Comparison of ENCODE assay signal across 10 mouse cellular contexts in the genomic region with DNA sequence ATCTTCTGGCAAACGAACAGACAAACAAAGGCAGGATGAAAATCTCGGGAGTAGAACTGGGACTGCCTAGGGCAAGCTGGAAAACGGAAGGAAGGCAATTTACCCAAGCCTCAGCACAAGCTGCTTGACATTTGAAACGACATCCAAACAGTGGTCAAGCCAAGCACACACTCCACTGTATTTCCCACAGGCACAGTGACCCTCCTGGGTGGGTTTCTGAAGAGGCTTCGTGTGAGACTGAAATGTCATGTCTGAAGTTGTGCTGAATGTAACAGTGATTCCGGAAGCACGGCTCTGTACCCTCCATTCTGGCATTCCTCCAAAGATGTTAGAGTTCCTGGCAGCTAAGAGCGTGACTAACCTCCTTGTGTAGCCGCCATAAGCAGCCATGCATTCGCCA. TPM values are rescaled to one million over a fixed set of nuclear protein-coding genes. Genes with fewer than 3 reads are reported as not detected.
DNase-seq lines count a peak whose midpoint lies in the region; ATAC-seq lines count a peak whose summit lies in the region.
"Had no signal": no experiment of that assay in that cellular context is flagged by ENCODE, and none has a peak within 500 bp of the region (broad histone marks: within the 10 kb centered on the region; RNA-seq: fewer than 3 reads in every experiment).

No protein-coding gene starts in this region.

- no peaks in the 10 kb centered on the region for H3K36me3 ChIP-seq in heart, embryonic 15.5 days
- H3K36me3 ChIP-seq in lung, embryonic 16.5 days (ENCODE audit: control insufficient read depth, insufficient read depth, low read length), result no peaks in the 10 kb centered on the region
- no peaks in the 10 kb centered on the region for H3K36me3 ChIP-seq in embryonic facial prominence, embryonic 14.5 days (ENCODE audit: control insufficient read depth, insufficient read depth, low read length)
- H3K36me3 ChIP-seq in midbrain, embryonic 15.5 days (replicated peaks), result no peaks in the 10 kb centered on the region
- H3K36me3 ChIP-seq: limb, embryonic 13.5 days had no signal

- 46% methylated on average over 10 of the region's 10 CpGs for WGBS in heart, embryonic 15.5 days
- 28% methylated on average over 10 of the region's 10 CpGs for WGBS in lung, embryonic 16.5 days
- WGBS in embryonic facial prominence, embryonic 14.5 days, result 28% methylated on average over 10 of the region's 10 CpGs
- WGBS in midbrain, embryonic 15.5 days, result 55% methylated on average over 10 of the region's 10 CpGs

- peak overlapping the region; percentile 36; the same call in 1 of the 2 replicates for H3K27ac ChIP-seq in heart, embryonic 15.5 days
- H3K27ac ChIP-seq in lung, embryonic 16.5 days (ENCODE audit: low read length), result peak overlapping the region; percentile 56
- peak overlapping the region; percentile 41 for H3K27ac ChIP-seq in embryonic facial prominence, embryonic 14.5 days (replicated peaks; ENCODE audit: low read depth, low read length)
- no peak overlapping the region for H3K27ac ChIP-seq in midbrain, embryonic 15.5 days
- H3K27ac ChIP-seq: limb, embryonic 13.5 days had no signal

- H3K9me3 ChIP-seq in heart, embryonic 15.5 days (replicated peaks), result no peaks in the 10 kb centered on the region
- no peaks in the 10 kb centered on the region for H3K9me3 ChIP-seq in lung, embryonic 16.5 days (ENCODE audit: control insufficient read depth, low read length)
- no peaks in the 10 kb centered on the region for H3K9me3 ChIP-seq in embryonic facial prominence, embryonic 14.5 days (ENCODE audit: control insufficient read depth, low read length)
- H3K9me3 ChIP-seq in midbrain, embryonic 15.5 days, result no peaks in the 10 kb centered on the region
- H3K9me3 ChIP-seq: limb, embryonic 13.5 days had no signal

- no peaks in the 10 kb centered on the region for H3K27me3 ChIP-seq in heart, embryonic 15.5 days
- H3K27me3 ChIP-seq in lung, embryonic 16.5 days (ENCODE audit: control insufficient read depth, insufficient read depth, low read depth, low read length), result no peaks in the 10 kb centered on the region
- no peaks in the 10 kb centered on the region for H3K27me3 ChIP-seq in embryonic facial prominence, embryonic 14.5 days (replicated peaks; ENCODE audit: control insufficient read depth, insufficient read depth, low read length)
- H3K27me3 ChIP-seq in midbrain, embryonic 15.5 days (replicated peaks), result no peaks in the 10 kb centered on the region
- H3K27me3 ChIP-seq: limb, embryonic 13.5 days had no signal

- peak; percentile 31; the same call in 1 of the 2 replicates for ATAC-seq in heart, embryonic 15.5 days (replicated peaks; ENCODE audit: insufficient number of reproducible peaks, insufficient read depth, low FRiP score, low read depth)
- peak; percentile 70 for ATAC-seq in lung, embryonic 16.5 days (ENCODE audit: low read depth)
- ATAC-seq in embryonic facial prominence, embryonic 14.5 days (ENCODE audit: low read depth), result peak; percentile 84
- ATAC-seq in midbrain, embryonic 15.5 days (replicated peaks), result peak; percentile 71

- H3K9ac ChIP-seq in heart, embryonic 15.5 days, result no peak overlapping the region
- no peak overlapping the region for H3K9ac ChIP-seq in lung, embryonic 16.5 days (ENCODE audit: low read length)
- H3K9ac ChIP-seq in embryonic facial prominence, embryonic 14.5 days (ENCODE audit: low read depth, low read length), result no peak overlapping the region
- H3K9ac ChIP-seq in midbrain, embryonic 15.5 days, result no peak overlapping the region
- H3K9ac ChIP-seq: limb, embryonic 13.5 days had no signal

- DNase-seq in heart, adult 9 months (ENCODE audit: low spot score in 2 of 2), result no peak
- DNase-seq in lung, postnatal 4 days, result no peak
- peak; percentile 92 for DNase-seq in embryonic facial prominence, embryonic 14.5 days (ENCODE audit: low spot score)
- no peak for DNase-seq in spleen, postnatal 10 days (ENCODE audit: low spot score in 2 of 2)
- no peak for DNase-seq in urinary bladder, postnatal 10 days (ENCODE audit: low spot score)

- H3K4me3 ChIP-seq in heart, embryonic 15.5 days, result no peak overlapping the region
- H3K4me3 ChIP-seq in lung, embryonic 16.5 days (ENCODE audit: low read length), result no peak overlapping the region
- no peak overlapping the region for H3K4me3 ChIP-seq in embryonic facial prominence, embryonic 14.5 days (ENCODE audit: low read depth, low read length)
- no peak overlapping the region for H3K4me3 ChIP-seq in midbrain, embryonic 15.5 days
- H3K4me3 ChIP-seq: limb, embryonic 13.5 days; myocyte had no signal

- no peak overlapping the region for H3K4me2 ChIP-seq in heart, embryonic 15.5 days
- no peak overlapping the region for H3K4me2 ChIP-seq in lung, embryonic 16.5 days (ENCODE audit: low read depth, low read length)
- no peak overlapping the region for H3K4me2 ChIP-seq in embryonic facial prominence, embryonic 14.5 days (ENCODE audit: low read depth, low read length)
- no peak overlapping the region for H3K4me2 ChIP-seq in midbrain, embryonic 15.5 days
- H3K4me2 ChIP-seq: limb, embryonic 13.5 days had no signal

- H3K4me1 ChIP-seq in heart, embryonic 15.5 days (replicated peaks), result peaks cover 27% of the 10 kb centered on the region
- peaks cover 10% of the 10 kb centered on the region for H3K4me1 ChIP-seq in lung, embryonic 16.5 days (replicated peaks; ENCODE audit: control insufficient read depth, insufficient read depth, low read length)
- H3K4me1 ChIP-seq in embryonic facial prominence, embryonic 14.5 days (ENCODE audit: control insufficient read depth, insufficient read depth, low read length), result 0 out of 2 replicates have a peak, but pooled peaks cover 4% of the 10 kb centered on the region
- H3K4me1 ChIP-seq in midbrain, embryonic 15.5 days, result no peaks in the 10 kb centered on the region
- H3K4me1 ChIP-seq: limb, embryonic 13.5 days had no signal

RNA-seq across cellular contexts. Expression of a gene that starts 28.5 kb away (rescaled TPM):
- polyA plus RNA-seq in heart, embryonic 15.5 days (2015; fragmentation: Nextera tagmentation; extraction: Ambion mirVana), result 0.47 and 0.58 TPM in 2 replicates
- 0.11 TPM in 1 of 2 replicates, not detected in the other for polyA plus RNA-seq in lung, embryonic 16.5 days (2015; fragmentation: Nextera tagmentation; extraction: Ambion mirVana)
- 0.26 and 0.75 TPM in 2 replicates for polyA plus RNA-seq in embryonic facial prominence, embryonic 14.5 days (2014; fragmentation: Nextera tagmentation; extraction: Ambion mirVana)
- 0.11 and 0.12 TPM in 2 replicates for polyA plus RNA-seq in midbrain, embryonic 15.5 days (2015; fragmentation: Nextera tagmentation; extraction: Ambion mirVana)

RNA-seq across cellular contexts. Expression of a gene that starts 30.9 kb away (rescaled TPM):
- 13.8 and 16.0 TPM in 2 replicates for polyA plus RNA-seq in heart, embryonic 15.5 days (2015; fragmentation: Nextera tagmentation; extraction: Ambion mirVana)
- polyA plus RNA-seq in lung, embryonic 16.5 days (2015; fragmentation: Nextera tagmentation; extraction: Ambion mirVana), result 0.65 and 0.88 TPM in 2 replicates
- 5.5 and 7.5 TPM in 2 replicates for polyA plus RNA-seq in embryonic facial prominence, embryonic 14.5 days (2014; fragmentation: Nextera tagmentation; extraction: Ambion mirVana)
- polyA plus RNA-seq in midbrain, embryonic 15.5 days (2015; fragmentation: Nextera tagmentation; extraction: Ambion mirVana), result 0.09 and 0.26 TPM in 2 replicates

RNA-seq across cellular contexts. Expression of a gene that starts 47.5 kb away (rescaled TPM):
- 6.9 and 8.3 TPM in 2 replicates for polyA plus RNA-seq in heart, embryonic 15.5 days (2015; fragmentation: Nextera tagmentation; extraction: Ambion mirVana)
- 9.9 and 11.4 TPM in 2 replicates for polyA plus RNA-seq in lung, embryonic 16.5 days (2015; fragmentation: Nextera tagmentation; extraction: Ambion mirVana)
- 10.7 and 11.2 TPM in 2 replicates for polyA plus RNA-seq in embryonic facial prominence, embryonic 14.5 days (2014; fragmentation: Nextera tagmentation; extraction: Ambion mirVana)
- polyA plus RNA-seq in midbrain, embryonic 15.5 days (2015; fragmentation: Nextera tagmentation; extraction: Ambion mirVana), result 6.5 and 7.3 TPM in 2 replicates

RNA-seq across cellular contexts. Expression of a gene that starts 49.0 kb away (rescaled TPM):
- 6.0 and 6.8 TPM in 2 replicates for polyA plus RNA-seq in heart, embryonic 15.5 days (2015; fragmentation: Nextera tagmentation; extraction: Ambion mirVana)
- 8.6 and 9.1 TPM in 2 replicates for polyA plus RNA-seq in lung, embryonic 16.5 days (2015; fragmentation: Nextera tagmentation; extraction: Ambion mirVana)
- 6.3 TPM in 2 replicates for polyA plus RNA-seq in embryonic facial prominence, embryonic 14.5 days (2014; fragmentation: Nextera tagmentation; extraction: Ambion mirVana)
- polyA plus RNA-seq in midbrain, embryonic 15.5 days (2015; fragmentation: Nextera tagmentation; extraction: Ambion mirVana), result 8.3 and 10.9 TPM in 2 replicates

Comparison
In these comparisons a context has a peak if more than half of its experiments do, and no peak if none do; other contexts are left out.
1. ATAC-seq: peak in every context shown above with its lines; median percentile 84 in embryonic facial prominence, embryonic 14.5 days; 71 in midbrain, embryonic 15.5 days; 70 in lung, embryonic 16.5 days; 31 in heart, embryonic 15.5 days.